Mouse (Mus musculus) intestine, embryonic 14.5 days (tissue): ENCODE results near the gene Ccnb1ip1. TPM values are rescaled to one million over a fixed set of nuclear protein-coding genes. Genes with fewer than 3 reads are reported as not detected.

Experiments used
- ATAC-seq: fragments of 200-750 bp; cut with Nextera tagmentation; replicated peaks from 2 replicates; pipeline ENCODE4 v1.8.0; 2017; ENCODE audit warnings: low read depth, moderate number of reproducible peaks, moderate TSS enrichment, moderate library complexity; ENCODE audit not compliant: low FRiP score, low TSS enrichment
- DNase-seq: peaks from one replicate; pipeline ENCODE4 v3.0.0-alpha.2; 2018; ENCODE audit warnings: low spot score
- H3K27ac ChIP-seq: fragments of 300-500 bp; sonication (generic); 2 replicates; pipeline ENCODE4 v1.5.1; 2014; ENCODE audit warnings: low read depth, mild to moderate bottlenecking, control low read depth
- H3K27me3 ChIP-seq: fragments of 300-500 bp; sonication (generic); replicated peaks from 2 replicates; pipeline ENCODE4 v1.6.1; 2014; ENCODE audit warnings: low read length, control low read depth; ENCODE audit not compliant: control insufficient read depth, insufficient read depth
- H3K36me3 ChIP-seq: fragments of 300-500 bp; sonication (generic); 2 replicates; pipeline ENCODE4 v1.6.1; 2014; ENCODE audit warnings: low read length, control low read depth; ENCODE audit not compliant: control insufficient read depth, insufficient read depth
- H3K4me1 ChIP-seq: fragments of 300-500 bp; sonication (generic); replicated peaks from 2 replicates; pipeline ENCODE4 v1.6.1; 2014; ENCODE audit warnings: low read length, control low read depth, mixed read lengths; ENCODE audit not compliant: control insufficient read depth, insufficient read depth
- H3K4me2 ChIP-seq: fragments of 300-500 bp; sonication (generic); 2 replicates; pipeline ENCODE4 v1.6.1; 2014; ENCODE audit warnings: low read length
- H3K4me3 ChIP-seq: fragments of 300-500 bp; sonication (generic); 2 replicates; pipeline ENCODE4 v1.5.1; 2014; ENCODE audit warnings: low read depth, low read length, control low read depth, mixed read lengths
- H3K9ac ChIP-seq: fragments of 300-500 bp; sonication (generic); 2 replicates; pipeline ENCODE4 v1.6.1; 2014; ENCODE audit warnings: mild to moderate bottlenecking, low read length
- H3K9me3 ChIP-seq: fragments of 300-500 bp; sonication (generic); 2 replicates; pipeline ENCODE4 v1.6.1; 2016; ENCODE audit warnings: low read length, control low read depth; ENCODE audit not compliant: control insufficient read depth
- WGBS: fragments of 180-500 bp; shearing (Covaris S2); extraction: QIAGEN DNeasy Blood & Tissue Kit; methylation state at CpG from one replicate; pipeline ENCODE4 v1.1.7; 2014; 5-methylcytosine and 5-hydroxymethylcytosine counted together
- polyA plus RNA-seq: library from polyadenylated mRNA; unstranded; fragments of >200 nt; fragmentation: Nextera tagmentation; extraction: Ambion mirVana; gene quantifications from 2 replicates; pipeline ENCODE4 v1.2.1, GENCODE M21; 2014

Ccnb1ip1 gene
- polyA plus RNA-seq: not detected in 2 replicates

DNA sequence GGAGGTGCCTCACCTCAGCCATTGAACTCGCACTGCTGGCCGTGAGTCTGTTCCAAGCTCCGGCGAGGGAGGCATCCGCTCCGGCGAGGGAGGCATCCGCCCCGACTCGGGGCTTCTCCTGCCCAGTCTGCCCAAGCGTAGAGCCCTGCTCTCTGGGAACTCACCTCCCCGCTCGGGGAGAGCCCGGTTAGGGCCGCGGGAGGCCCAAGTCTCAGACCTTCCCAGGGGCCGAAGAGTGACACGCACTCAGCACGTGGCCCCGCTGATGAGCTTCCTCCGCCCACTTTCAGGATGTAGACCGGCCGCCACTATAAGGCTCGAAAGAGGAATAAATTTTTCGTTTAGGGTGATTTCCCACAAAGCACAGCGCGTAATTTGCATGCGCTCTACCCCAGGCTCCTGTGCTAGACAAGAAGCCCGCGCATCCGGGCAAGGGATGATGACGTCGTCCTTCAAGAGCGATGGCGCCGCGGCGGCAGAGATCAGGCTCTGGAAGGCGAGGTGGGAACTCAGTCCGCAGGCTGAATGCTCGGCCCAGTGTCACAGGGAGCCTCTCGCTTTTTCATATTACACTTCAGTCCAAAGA is at the start of gene Ccnb1ip1, which contains the start of gene Parp2:
Ccnb1ip1 (minus strand) TSS at position 246 of the 586 bp plus-strand sequence.
Parp2 (plus strand) TSS at position 355 of the 586 bp plus-strand sequence.
- peak within 1 kb of the TSS; percentile 73 for H3K4me3 ChIP-seq
- H3K4me1 ChIP-seq: no peaks in the 10 kb centered on the region; the same call in 1 of the 2 replicates
- H3K27ac ChIP-seq: peak within 1 kb of the TSS; percentile 81
- under 1% methylated on average over 42 of the region's 42 CpGs for WGBS
- no peaks in the 10 kb centered on the region for H3K27me3 ChIP-seq
- peak within 1 kb of the TSS; percentile 65 for H3K4me2 ChIP-seq
- peak; percentile 100 for DNase-seq
- peaks cover 16% of the 10 kb centered on the region for H3K36me3 ChIP-seq
- peak within 1 kb of the TSS; percentile 81 for H3K9ac ChIP-seq
- peak; percentile 99 for ATAC-seq
- H3K9me3 ChIP-seq: no peaks in the 10 kb centered on the region

- peaks cover 20% of the 10 kb centered on the region; the same call in 1 of the 2 replicates for H3K36me3 ChIP-seq
Measured at GRCm38 (mm10) chr14:50855788-50856187, 48.3 kb upstream of the Ccnb1ip1 start.

GRCm38 (mm10) chr14:50837236-50837635 is 29.7 kb upstream of the Ccnb1ip1 start:
- Histone ChIP-seq H3K27me3 (no peaks in the 10 kb centered on the region), H3K27ac (no peak overlapping the region), H3K4me2 (no peak overlapping the region), H3K9me3 (no peaks in the 10 kb centered on the region), H3K36me3 (no peaks in the 10 kb centered on the region; the same call in 1 of the 2 replicates), H3K9ac (no peak overlapping the region), H3K4me1 (no peaks in the 10 kb centered on the region), H3K4me3 (no peak overlapping the region)
- WGBS: 69% methylated on average over 6 of the region's 6 CpGs
- ATAC-seq (no peak), DNase-seq (no peak)

More at GRCm38 (mm10) chr14:50855788-50856187, 48.3 kb upstream of the Ccnb1ip1 start:
- no peak overlapping the region for H3K9ac ChIP-seq
- no peak overlapping the region for H3K4me2 ChIP-seq
- no peaks in the 10 kb centered on the region for H3K4me1 ChIP-seq
- no peaks in the 10 kb centered on the region for H3K27me3 ChIP-seq
- ATAC-seq: no peak
- DNase-seq: no peak
- H3K9me3 ChIP-seq: no peaks in the 10 kb centered on the region
- no peak overlapping the region for H3K27ac ChIP-seq
- no peak overlapping the region for H3K4me3 ChIP-seq
- 87% methylated on average over 5 of the region's 5 CpGs for WGBS

- Histone ChIP-seq H3K27me3 (no peaks in the 10 kb centered on the region), H3K4me3 (0 out of 2 replicates have a peak overlapping the region, but pooled peaks have one; percentile 4), H3K36me3 (no peaks in the 10 kb centered on the region; the same call in 1 of the 2 replicates), H3K9me3 (no peaks in the 10 kb centered on the region), H3K9ac (no peak overlapping the region), H3K27ac (peak overlapping the region; percentile 4; the same call in 1 of the 2 replicates), H3K4me1 (no peaks in the 10 kb centered on the region), H3K4me2 (no peak overlapping the region)
- WGBS: 47% methylated on average over 2 of the region's 2 CpGs
- ATAC-seq (no peak), DNase-seq (no peak)
Measured at GRCm38 (mm10) chr14:50834435-50834834, 26.9 kb upstream of the Ccnb1ip1 start.

GRCm38 (mm10) chr14:50833964-50834363 is 26.4 kb upstream of the Ccnb1ip1 start:
- H3K9me3 ChIP-seq: no peaks in the 10 kb centered on the region
- 85% methylated on average over 10 of the region's 10 CpGs for WGBS
- H3K4me1 ChIP-seq: no peaks in the 10 kb centered on the region
- no peak overlapping the region for H3K4me2 ChIP-seq
- no peak overlapping the region for H3K4me3 ChIP-seq
- DNase-seq (no peak), ATAC-seq (no peak)
- peaks cover 3% of the 10 kb centered on the region; the same call in 1 of the 2 replicates for H3K36me3 ChIP-seq
- no peaks in the 10 kb centered on the region for H3K27me3 ChIP-seq
- H3K27ac ChIP-seq: peak overlapping the region; percentile 4; the same call in 1 of the 2 replicates
- no peak overlapping the region for H3K9ac ChIP-seq

DNA sequence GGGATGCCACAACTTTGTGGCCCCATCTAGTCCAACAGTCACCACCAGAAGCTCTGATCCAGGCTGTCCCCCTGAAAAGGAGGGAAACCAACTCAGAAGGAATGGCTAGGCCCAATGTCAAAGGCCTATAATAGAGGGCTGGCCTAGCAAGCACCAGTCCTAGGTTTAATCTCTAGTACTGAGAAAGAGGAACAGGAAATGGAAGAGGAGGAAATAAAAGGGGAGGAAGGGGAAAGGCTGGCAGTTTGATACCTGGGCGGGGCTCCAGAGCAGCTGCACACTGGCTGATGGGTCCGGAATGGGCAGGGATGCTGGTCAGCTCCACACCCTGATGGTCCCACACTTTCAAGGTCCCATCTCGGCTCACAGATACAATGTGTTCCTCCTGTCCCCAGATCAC is 22.3 kb upstream of the Ccnb1ip1 start:
- 71% methylated on average over 3 of the region's 3 CpGs for WGBS
- H3K4me1 ChIP-seq: no peaks in the 10 kb centered on the region
- no peak overlapping the region for H3K4me2 ChIP-seq
- DNase-seq: no peak
- H3K4me3 ChIP-seq: no peak overlapping the region
- H3K27me3 ChIP-seq: no peaks in the 10 kb centered on the region
- no peak for ATAC-seq
- H3K9ac ChIP-seq: no peak overlapping the region
- H3K27ac ChIP-seq: no peak overlapping the region
- H3K36me3 ChIP-seq: peaks cover 12% of the 10 kb centered on the region
- H3K9me3 ChIP-seq: no peaks in the 10 kb centered on the region

DNA sequence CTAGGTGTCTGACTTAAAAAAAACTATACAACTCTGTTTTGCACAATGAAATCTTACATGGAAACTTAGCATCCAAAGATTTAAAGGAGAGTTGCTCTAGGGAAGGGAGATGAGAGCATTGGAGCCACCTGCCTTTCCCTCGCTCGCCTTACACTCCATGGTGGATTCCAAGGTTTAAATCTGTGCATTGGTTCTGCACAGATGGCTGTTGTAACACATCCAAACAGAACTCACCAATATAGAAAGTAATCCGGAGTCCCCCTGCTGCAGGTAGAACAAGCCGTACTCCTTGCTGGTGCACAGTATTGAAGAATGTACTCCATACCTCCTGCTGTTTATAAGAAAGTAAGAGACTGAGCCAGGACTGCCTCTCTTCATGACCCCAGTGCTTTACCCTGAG is 19.0 kb upstream of the Ccnb1ip1 start:
- Histone ChIP-seq H3K4me2 (no peak overlapping the region), H3K4me3 (no peak overlapping the region), H3K27me3 (no peaks in the 10 kb centered on the region), H3K4me1 (no peaks in the 10 kb centered on the region), H3K36me3 (peaks cover 33% of the 10 kb centered on the region), H3K9me3 (no peaks in the 10 kb centered on the region), H3K27ac (no peak overlapping the region), H3K9ac (no peak overlapping the region)
- ATAC-seq: no peak
- WGBS: 88% methylated on average over 4 of the region's 4 CpGs
- DNase-seq: no peak

- H3K4me2 ChIP-seq: no peak overlapping the region
- H3K9ac ChIP-seq: no peak overlapping the region
- H3K27ac ChIP-seq: no peak overlapping the region
- no peak overlapping the region for H3K4me3 ChIP-seq
- H3K9me3 ChIP-seq: no peaks in the 10 kb centered on the region
- H3K27me3 ChIP-seq: no peaks in the 10 kb centered on the region
- ATAC-seq (no peak), DNase-seq (no peak)
- WGBS: 82% methylated on average over 9 of the region's 9 CpGs
- H3K4me1 ChIP-seq: no peaks in the 10 kb centered on the region
- peaks cover 57% of the 10 kb centered on the region for H3K36me3 ChIP-seq
Measured at GRCm38 (mm10) chr14:50824219-50824618, 16.7 kb upstream of the Ccnb1ip1 start.

GRCm38 (mm10) chr14:50823240-50823639 is 15.7 kb upstream of the Ccnb1ip1 start:
- WGBS: 76% methylated on average over 2 of the region's 2 CpGs
- Histone ChIP-seq H3K9ac (no peak overlapping the region), H3K36me3 (peaks cover 55% of the 10 kb centered on the region), H3K4me3 (no peak overlapping the region), H3K27me3 (no peaks in the 10 kb centered on the region), H3K4me2 (no peak overlapping the region), H3K9me3 (no peaks in the 10 kb centered on the region), H3K27ac (no peak overlapping the region), H3K4me1 (no peaks in the 10 kb centered on the region)
- ATAC-seq (no peak), DNase-seq (no peak)
